Mouse (Mus musculus) adrenal gland, adult 8-10 months (tissue): ENCODE data around the gene Rps6kb2. TPM values are rescaled to one million over a fixed set of nuclear protein-coding genes. Genes with fewer than 3 reads are reported as not detected.

ENCODE experiments used
- DNase-seq: peaks from one replicate; pipeline ENCODE4 v3.0.0; 2022
- total RNA-seq, 4 experiments: library from RNA; stranded (reverse); gene quantifications; 2 replicates each; pipeline ENCODE4 v1.2.4; 2022

The Rps6kb2 gene
- 10 to 100 TPM; 29.2 to 53.0 (median 46.7) TPM for total RNA-seq

DNA sequence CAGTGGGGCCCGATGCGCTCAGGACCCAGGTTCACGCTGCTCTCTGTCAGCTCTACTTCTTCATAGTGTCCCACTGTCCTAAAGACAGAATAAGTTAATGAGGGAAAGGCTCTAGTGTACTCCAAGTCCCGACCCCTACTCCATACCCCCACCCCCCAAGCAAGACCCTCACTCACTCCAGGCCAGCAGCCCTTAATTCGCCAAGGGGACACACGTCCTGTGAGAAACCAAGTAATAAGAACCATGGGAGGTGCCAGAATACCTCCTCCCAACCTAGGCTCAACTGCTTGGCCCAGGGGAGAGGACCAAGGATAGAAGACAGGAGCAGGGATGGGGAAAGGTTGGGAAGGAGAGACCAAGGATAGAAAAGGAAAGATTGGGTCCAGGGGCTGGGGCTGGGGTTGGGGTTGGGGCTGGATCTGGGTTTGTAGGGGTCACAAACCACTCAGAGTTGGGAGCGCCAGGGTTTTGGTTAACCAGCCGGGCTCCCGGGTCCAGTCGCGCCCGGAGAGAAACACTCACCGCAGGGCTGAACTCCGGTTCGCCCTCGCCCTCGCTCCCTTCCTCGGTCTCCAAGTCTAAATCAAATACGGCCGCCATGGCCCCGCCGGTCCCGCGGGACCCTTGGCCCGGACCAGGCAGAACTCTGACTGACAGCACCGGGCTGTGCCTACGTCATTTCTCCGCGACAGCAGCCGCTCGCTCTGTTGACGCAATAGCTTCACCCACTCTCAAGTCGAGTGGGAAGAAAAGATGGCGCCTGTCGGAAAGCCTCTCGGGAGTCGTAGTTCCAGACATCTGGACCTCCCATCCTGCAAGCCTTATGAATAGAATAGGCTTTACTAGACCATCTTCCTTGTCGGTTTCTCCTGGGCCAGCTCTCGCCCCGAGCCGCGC lies at the start of gene Rps6kb2:
TSS of gene Rps6kb2 (minus strand) at position 709 of the 897 bp plus-strand sequence.
- peak; percentile 96 for DNase-seq

DNA sequence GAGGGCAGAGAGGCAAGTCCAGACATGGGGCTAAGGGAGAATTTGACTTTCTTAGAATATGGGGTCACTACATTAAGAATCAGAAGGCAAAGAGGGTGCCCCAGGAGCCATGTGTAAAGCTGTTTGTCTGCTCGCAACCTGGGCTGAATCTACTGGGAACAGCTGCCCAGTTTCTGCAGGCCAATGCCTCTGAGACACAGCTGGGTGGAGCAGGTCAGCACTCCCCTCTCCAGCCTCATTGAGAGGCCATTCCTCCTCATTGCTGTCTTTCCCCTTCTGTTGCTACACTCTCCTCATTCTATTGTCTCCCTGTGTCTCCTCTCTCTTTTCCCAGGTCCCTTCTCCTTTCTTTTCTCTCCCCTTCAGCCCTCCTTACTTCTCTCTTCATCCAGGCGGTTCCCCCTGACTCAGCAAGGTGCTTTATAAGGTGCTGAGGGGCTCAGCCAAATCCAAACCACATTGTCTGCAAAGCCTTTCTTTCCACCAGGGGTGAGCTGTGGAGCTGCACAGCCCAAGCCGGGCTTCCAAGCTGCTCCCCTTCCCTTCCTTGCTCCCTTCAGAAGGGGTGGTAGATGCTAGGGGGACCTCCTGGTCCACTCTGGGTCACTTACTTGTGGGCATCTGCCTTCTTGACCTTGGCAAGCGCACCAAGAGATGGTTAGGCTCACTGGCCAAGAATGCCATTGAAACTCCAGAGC lies 48.9 kb upstream of the Rps6kb2 start:
- no peak for DNase-seq

GRCm38 (mm10) chr19:4208563-4208962 lies 45.4 kb upstream of the Rps6kb2 start:
- DNase-seq, result no peak

DNA sequence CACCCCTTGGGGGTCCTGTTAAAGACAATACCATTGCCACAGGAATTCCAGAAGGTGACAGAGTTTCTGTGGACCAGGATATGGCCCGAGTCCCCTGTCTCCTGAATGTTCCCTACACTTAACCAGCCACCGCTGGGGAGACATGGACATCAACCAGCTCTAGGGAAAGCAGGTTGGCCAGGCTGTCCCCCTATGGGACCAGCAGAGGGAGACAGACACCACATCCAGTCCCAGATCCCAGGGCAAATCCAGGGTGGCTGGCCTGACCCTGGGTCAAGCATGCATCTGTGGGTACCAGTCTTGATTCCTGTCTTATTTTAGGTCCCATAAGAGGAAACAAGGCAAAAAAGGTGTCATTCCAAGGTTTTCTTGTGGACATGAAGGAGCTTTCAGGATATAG lies 43.8 kb upstream of the Rps6kb2 start:
- DNase-seq, result peak; percentile 71

GRCm38 (mm10) chr19:4204889-4205288 lies 41.7 kb upstream of the Rps6kb2 start:
- DNase-seq, result no peak

DNA sequence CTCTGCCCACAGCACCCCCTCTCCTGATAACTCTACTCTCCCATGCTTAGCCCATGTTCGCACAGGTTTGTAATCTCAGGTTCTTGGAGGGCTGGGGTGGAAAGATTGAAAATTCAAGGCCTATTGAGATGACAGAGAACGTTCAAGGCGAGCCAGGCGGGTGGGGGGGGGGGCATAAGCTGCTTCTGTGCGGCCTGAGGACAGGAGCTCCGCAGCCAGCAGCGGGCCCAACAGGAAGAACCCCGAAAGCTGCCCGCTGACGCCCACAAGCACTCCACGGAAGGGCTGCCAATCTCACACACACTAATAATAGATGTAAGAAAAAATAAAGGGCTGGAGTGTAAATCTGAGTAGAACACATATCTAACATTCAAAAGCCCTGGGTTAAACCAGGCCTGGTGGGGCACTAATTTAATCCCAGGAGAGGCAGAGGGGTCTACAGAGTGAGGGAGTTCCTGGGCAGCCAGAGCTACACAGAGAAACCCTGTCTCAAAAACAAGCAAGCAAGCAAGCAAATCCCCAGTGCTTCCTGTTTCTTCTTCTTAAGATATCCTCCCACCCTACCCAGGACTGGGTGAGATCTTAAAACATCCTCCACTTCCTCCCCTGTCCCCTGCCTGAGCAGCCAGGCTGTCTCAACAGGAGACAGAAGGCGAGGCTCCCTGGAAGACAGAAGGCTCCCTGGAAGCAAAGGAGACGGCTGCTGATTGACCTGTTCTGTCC lies 40.6 kb upstream of the Rps6kb2 start:
- DNase-seq, result no peak

DNA sequence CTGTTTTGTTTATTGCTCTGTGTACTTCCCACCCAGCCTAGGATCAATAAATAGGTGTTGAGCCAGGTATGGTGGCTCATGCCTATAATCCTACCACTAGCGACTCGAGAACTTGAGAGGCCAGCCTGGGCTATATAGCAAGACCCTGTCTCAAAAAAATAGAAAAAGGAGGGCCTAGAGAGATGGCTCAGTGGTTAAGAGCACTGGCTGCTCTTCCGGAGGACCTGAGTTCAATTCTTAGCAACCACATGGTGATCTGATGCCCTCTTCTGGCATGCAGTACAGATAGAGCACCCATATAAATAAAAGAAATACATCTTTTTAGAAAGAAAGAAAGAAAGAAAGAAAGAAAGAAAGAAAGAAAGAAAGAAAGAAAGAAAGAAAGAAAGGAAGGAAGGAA lies 40.0 kb upstream of the Rps6kb2 start:
- DNase-seq, result no peak

- no peak for DNase-seq
Measured at GRCm38 (mm10) chr19:4202149-4202548, 39.0 kb upstream of the Rps6kb2 start.

GRCm38 (mm10) chr19:4201291-4201909 lies 38.2 kb upstream of the Rps6kb2 start, which contains the start of gene Rad9a:
Rad9a (minus strand) TSS chr19:4201662.
- peak; percentile 95 for DNase-seq

GRCm38 (mm10) chr19:4197180-4197579 lies 34.0 kb upstream of the Rps6kb2 start:
- DNase-seq, result no peak

DNA sequence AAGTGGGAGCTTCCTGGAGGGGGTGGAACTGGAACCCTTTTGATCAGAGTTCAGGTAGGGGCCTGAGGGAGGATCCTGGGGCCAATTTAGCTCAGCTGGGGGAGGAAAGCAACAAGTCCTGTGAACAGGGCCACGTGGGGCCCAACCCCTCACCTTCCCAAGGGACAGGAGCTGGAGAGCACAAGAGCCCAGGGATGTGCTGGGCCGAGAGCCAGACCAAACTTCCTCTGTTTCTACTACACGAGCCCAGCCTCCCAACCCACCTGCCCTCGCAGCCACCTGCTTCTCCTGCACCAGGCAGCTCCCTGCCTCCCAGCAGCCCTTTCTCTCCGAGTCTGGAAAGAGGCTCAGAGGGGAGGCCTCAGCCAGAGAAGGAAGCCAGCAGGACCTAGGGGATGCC lies 33.4 kb upstream of the Rps6kb2 start:
- no peak for DNase-seq

- no peak for DNase-seq
Measured at GRCm38 (mm10) chr19:4196048-4196447, 32.9 kb upstream of the Rps6kb2 start.

DNA sequence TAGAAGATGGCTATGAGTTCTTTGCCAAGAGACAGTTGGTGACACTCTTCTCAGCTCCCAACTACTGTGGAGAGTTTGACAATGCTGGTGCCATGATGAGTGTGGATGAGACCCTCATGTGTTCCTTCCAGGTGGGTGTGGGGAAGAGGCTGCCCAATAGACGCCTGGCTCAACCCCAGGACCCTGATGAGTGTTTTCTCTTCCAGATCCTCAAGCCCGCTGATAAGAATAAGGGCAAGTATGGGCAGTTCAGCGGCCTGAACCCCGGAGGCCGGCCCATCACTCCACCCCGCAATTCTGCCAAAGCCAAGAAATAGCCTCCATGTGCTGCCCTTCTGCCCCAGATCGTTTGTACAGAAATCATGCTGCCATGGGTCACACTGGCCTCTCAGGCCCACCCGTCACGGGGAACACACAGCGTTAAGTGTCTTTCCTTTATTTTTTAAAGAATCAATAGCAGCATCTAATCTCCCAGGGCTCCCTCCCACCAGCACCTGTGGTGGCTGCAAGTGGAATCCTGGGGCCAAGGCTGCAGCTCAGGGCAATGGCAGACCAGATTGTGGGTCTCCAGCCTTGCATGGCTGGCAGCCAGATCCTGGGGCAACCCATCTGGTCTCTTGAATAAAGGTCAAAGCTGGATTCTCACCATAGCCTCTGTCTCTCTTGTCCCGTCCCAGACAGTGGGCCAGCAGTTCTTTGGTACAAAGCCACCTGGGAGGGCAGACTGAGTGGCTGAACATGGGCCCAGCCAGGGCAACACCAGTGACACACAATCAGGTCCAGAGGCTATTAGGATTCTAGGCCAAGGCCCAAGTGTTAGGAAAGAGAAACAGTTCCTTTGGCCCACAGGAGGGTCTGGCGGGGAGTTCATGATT lies 31.9 kb upstream of the Rps6kb2 start:
- no peak for DNase-seq

DNA sequence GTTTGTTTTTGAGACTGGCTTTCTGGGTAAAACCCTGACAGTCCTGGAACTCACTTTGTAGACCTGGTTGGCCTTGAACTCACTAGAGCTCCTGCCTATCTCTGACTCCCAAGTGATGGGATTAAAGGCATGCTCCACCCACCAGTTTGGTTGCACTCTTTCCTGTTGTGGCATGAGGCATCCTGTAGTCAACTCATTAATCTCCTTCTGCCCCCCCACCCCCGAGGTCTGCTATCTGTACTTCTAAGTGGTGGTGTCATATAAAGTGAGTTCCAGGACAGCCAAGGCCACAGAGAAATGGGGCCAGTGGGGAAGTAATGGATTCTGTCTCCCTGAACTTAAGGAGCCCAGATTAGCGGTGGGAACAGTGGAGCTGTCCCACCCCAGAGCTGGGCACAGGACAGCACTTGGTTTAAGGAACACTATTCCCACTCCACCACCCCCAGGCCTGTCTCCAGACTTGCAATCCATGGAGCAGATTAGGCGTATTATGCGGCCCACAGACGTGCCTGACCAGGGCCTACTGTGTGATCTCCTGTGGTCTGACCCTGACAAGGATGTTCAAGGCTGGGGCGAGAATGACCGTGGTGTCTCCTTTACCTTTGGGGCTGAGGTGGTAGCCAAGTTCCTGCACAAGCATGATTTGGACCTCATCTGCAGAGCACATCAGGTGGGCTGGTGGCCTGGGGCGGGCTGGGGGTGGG lies 31.0 kb upstream of the Rps6kb2 start:
- no peak for DNase-seq

- no peak for DNase-seq
Measured at GRCm38 (mm10) chr19:4193129-4193528, 30.0 kb upstream of the Rps6kb2 start.

- no peak for DNase-seq
Measured at GRCm38 (mm10) chr19:4192251-4192985, 29.3 kb upstream of the Rps6kb2 start.

DNA sequence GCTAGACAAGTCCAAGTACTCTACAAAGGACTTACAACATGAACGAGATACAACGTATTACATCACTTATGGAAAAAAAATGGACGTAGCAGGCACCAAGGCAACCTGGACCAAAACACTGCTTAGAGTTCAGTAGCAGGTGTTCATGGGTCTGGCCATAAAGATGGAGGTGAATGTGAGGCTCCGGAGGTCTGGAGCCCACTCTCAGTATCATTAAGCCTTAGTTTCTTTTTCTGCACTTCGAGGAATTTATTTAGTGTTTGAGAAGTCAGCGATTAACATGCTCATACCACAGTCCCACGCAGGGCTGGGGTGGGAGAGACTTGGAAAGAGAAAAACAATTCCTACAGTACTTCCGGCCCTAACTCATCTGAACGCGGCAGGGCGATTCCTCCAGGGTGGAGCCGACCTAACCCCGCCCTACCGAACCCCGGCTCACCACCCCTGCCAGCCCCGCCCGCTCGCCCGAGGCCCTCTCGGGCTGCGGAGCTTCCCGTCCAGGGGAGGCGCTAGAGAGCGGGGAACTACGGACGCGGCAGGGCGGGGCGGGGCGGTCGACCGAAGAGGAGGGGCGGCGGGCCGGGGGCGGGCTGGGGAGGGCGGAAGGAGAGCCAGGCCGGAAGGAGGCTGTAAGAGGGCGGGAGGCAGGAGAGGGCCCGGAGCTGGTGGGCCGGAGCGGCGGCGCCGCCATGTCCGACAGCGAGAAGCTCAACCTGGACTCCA lies 28.5 kb upstream of the Rps6kb2 start, which contains the start of gene Ppp1ca:
TSS of gene Ppp1ca (plus strand) at position 538 of the 723 bp plus-strand sequence.
- peak; percentile 91 for DNase-seq

- no peak for DNase-seq
Measured at GRCm38 (mm10) chr19:4190831-4191334, 27.7 kb upstream of the Rps6kb2 start, which contains the start of gene Tbc1d10c. Tbc1d10c (minus strand) TSS chr19:4191284.
